Mouse (Mus musculus): Measurements from ENCODE around the gene Plxdc1. TPM values are rescaled to one million over a fixed set of nuclear protein-coding genes. Genes with fewer than 3 reads are reported as not detected.
A peak's percentile ranks its signal among the peaks of the same experiment; 100 is the strongest.

The Plxdc1 gene
- not detected in 2 replicates for polyA plus RNA-seq (2016; fragmentation: Nextera tagmentation; extraction: Ambion mirVana)

DNA sequence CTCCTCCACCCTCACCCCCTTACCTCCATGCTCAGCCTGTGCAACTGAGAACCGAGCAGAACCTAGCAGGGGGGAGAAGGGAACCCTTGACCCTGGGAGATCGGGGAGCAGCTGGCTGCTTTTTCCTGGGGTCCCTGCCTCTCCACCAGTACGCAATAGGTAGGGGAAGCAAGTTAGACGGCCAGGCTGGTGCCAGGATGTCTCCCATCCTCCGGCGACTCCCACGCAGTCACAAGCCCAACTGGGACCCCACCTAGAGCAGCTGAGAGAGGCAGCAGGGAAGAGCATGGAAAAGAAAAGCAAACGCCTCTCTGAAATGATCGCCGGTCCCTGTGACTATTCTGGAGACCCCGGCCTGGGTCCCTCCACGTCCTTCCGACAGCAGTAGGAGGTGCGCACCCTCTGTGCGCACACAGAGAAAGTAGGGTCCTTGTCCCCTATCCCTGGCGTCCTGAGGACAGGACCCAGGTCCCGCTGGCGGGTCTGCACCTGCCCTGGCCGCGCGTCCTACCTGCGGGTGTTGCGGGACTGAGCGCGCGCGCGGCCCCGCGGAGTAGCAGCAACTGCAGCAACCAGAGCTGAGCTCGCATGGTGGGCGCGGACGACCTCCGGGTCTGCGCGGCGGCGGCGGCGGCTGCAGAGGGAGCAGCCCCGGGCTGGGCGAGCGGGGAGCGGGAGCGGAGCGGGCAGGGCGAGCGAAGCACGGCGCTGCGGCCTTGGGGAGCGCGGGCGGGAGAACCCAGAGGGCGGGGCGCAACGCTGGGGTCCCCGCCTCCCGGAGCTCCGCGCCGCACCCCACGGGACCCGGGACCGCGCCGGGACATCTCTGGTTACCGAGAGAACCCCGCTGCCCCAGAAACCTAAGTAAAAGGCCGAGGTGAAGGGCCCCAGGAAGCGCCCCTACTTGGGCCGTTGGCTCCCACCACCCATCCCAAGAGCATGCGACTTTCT lies at the start of gene Plxdc1:
Gene Plxdc1 (minus strand): TSS at position 718 of the 951 bp plus-strand sequence.
- peak within 1 kb of the TSS; percentile 94 for H3K4me3 ChIP-seq

DNA sequence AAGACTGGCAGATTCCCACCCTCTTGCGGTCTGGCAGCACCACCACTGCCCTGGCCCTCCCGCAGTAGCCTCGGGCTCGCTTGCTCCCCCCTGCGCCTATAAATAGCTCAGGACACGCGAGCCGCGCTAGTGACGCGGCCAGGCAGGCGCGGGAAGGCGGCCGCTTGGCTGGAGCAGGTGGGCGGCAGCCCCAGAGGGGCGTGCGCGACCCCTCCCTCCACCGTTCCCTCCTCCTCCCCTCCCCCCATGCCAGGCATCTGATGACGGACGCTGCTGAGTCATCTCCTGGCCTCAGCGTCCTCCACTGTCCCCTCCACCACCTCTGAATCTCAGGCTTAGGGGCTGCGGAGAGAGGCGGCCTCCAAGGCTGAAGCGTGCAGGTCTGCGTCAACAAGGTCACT lies 49.7 kb upstream of the Plxdc1 start:
- peak overlapping the region; percentile 57 for H3K4me3 ChIP-seq
- peaks cover 28% of the 10 kb centered on the region for H3K4me1 ChIP-seq
- no peaks in the 10 kb centered on the region for H3K9me3 ChIP-seq
- DNase-seq (ENCODE audit: low spot score), result peak; percentile 85
- H3K36me3 ChIP-seq, result peaks cover 5% of the 10 kb centered on the region
- 1% methylated on average over 26 of the region's 27 CpGs for WGBS
- peak overlapping the region; percentile 80 for H3K27ac ChIP-seq
- H3K27me3 ChIP-seq (ENCODE audit: insufficient read depth, poor library complexity, severe bottlenecking), result peaks cover 48% of the 10 kb centered on the region

More for the DNA sequence above, at the start of gene Plxdc1:
- peaks cover 61% of the 10 kb centered on the region for H3K27me3 ChIP-seq (ENCODE audit: insufficient read depth, poor library complexity, severe bottlenecking)
- DNase-seq (ENCODE audit: low spot score), result no peak
- no peaks in the 10 kb centered on the region for H3K9me3 ChIP-seq
- peaks cover 33% of the 10 kb centered on the region for H3K4me1 ChIP-seq
- H3K36me3 ChIP-seq, result no peaks in the 10 kb centered on the region
- peak within 1 kb of the TSS; percentile 69 for H3K27ac ChIP-seq
- WGBS, result 2% methylated on average over 69 of the region's 74 CpGs

DNA sequence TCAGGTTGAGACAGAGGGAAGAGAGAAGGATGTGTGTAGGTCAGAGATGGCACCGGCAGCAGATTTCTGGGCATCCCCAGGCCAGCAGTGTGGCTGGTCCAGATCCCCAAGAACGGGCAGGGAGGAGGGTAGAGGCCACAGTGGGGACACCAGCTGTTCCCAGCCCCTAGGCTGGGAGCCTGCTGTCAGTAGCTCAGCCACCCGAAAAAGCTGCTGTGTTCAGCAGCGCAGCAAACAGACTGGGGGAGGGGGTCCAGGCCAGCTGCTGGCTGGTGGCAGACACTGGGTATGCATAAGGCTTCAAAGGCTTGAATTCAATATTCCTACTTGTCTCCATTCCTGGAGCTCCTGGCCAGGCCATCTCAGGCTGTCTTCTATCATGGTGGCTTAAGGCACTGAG lies 48.6 kb upstream of the Plxdc1 start:
- Histone ChIP-seq H3K36me3 (peaks cover 17% of the 10 kb centered on the region), H3K4me3 (no peak overlapping the region), H3K27ac (no peak overlapping the region), H3K4me1 (peaks cover 25% of the 10 kb centered on the region), H3K27me3 (ENCODE audit: insufficient read depth, poor library complexity, severe bottlenecking) (peaks cover 45% of the 10 kb centered on the region), H3K9me3 (no peaks in the 10 kb centered on the region)
- DNase-seq (ENCODE audit: low spot score), result no peak
- 43% methylated on average over 4 of the region's 4 CpGs for WGBS

DNA sequence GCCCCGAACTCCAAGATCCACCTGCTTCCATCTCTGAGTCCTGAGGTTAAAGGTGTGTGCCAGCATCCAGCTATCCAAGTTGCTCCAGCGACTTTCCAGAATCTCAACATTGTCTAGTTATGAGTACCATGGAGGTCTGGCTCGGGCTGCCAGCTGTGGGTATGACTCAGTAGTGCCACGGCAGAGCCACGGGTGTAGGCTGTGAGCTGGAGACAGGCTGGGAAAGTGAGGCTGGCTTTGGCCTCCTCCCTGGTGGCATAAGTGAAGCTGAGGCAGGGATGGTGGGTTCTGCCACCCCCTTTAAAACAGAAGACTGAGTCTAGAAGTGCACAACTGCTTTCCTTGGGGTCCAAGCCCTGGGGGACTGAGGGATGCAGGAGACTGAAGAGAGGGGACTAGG lies 47.8 kb upstream of the Plxdc1 start:
- Histone ChIP-seq H3K27ac (no peak overlapping the region), H3K27me3 (ENCODE audit: insufficient read depth, poor library complexity, severe bottlenecking) (peaks cover 39% of the 10 kb centered on the region), H3K4me1 (peaks cover 25% of the 10 kb centered on the region), H3K4me3 (no peak overlapping the region), H3K9me3 (no peaks in the 10 kb centered on the region), H3K36me3 (peaks cover 24% of the 10 kb centered on the region)
- 81% methylated on average over 5 of the region's 5 CpGs for WGBS
- no peak for DNase-seq (ENCODE audit: low spot score)

DNA sequence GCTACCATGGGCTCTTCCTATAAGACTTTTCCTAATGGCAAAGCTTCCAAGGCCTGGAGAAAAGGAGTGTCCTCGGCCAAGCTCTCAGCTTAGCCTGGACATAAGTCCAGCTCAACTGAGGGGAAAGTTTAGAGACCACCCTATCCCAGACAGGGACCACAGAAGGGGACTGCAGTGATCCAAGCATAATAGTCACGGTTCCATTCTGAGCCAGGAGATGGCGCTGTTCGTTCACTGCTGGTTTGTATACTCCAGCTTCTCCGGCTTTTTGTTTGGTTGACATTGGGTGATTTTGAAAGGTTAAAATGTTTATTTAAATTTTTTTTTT lies 45.2 kb upstream of the Plxdc1 start:
- Histone ChIP-seq H3K27ac (no peak overlapping the region), H3K9me3 (no peaks in the 10 kb centered on the region), H3K4me3 (no peak overlapping the region), H3K36me3 (peaks cover 36% of the 10 kb centered on the region), H3K27me3 (ENCODE audit: insufficient read depth, poor library complexity, severe bottlenecking) (peaks cover 17% of the 10 kb centered on the region), H3K4me1 (peaks cover 21% of the 10 kb centered on the region)
- WGBS, result 9% methylated on average over 5 of the region's 5 CpGs
- DNase-seq (ENCODE audit: low spot score), result peak; percentile 90

DNA sequence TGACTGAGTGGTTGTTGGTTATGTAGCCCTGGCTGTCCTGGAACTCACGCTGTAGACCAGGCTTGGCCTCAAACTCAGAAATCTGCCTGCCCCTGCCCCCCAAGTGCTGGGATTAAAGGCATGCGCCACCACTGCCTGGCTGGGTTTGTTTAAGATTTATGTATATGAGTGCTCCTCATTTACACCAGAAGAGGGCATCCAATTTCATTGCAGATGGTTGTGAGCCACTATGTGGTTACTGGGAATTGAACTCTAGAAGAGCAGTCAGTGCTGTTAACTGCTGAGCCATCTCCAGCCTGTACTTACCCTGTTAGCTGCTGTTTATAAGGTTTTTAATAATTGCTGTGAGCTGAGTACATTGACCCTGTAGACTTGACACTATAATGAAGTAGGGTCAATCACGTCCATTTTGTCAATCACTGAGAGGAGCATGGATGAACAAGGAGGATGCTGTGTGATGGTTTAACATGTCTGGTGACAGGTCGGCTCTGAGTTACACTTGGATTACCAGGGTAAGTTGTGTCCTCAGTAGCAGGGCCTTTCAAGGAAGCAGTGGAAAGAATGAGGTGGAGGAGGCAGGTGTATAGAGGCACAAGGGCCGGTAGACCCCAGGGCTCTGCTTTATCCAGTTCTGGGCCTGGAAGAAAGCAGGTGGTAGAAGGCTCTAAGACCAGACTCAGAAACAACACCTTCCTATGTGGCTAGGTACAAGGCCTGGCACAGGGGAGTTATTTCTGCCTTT lies 44.6 kb upstream of the Plxdc1 start:
- Histone ChIP-seq H3K27me3 (ENCODE audit: insufficient read depth, poor library complexity, severe bottlenecking) (peaks cover 12% of the 10 kb centered on the region), H3K4me3 (no peak overlapping the region), H3K36me3 (peaks cover 36% of the 10 kb centered on the region), H3K27ac (no peak overlapping the region), H3K4me1 (peaks cover 18% of the 10 kb centered on the region), H3K9me3 (no peaks in the 10 kb centered on the region)
- 62% methylated on average over 5 of the region's 5 CpGs for WGBS
- no peak for DNase-seq (ENCODE audit: low spot score)

DNA sequence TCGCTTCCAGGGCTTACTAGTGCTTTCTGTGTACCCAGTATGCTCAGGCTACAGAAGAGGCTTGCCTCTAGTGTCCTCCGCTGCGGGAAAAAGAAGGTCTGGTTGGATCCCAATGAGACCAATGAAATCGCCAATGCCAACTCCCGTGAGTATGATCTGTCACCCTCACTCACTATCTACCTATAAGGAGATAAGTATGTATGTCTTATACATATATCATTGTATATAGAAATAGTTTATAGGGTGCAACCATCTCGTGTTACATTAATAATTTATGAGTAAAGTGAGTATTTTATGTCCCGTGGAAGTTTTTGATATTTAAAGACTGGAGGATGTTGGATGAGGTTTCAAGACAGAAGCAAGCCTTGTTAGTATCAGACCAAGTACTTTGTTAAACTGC lies 41.5 kb upstream of the Plxdc1 start:
- DNase-seq (ENCODE audit: low spot score), result no peak
- H3K27ac ChIP-seq, result peak overlapping the region; percentile 100
- H3K4me1 ChIP-seq, result peaks cover 18% of the 10 kb centered on the region
- H3K27me3 ChIP-seq (ENCODE audit: insufficient read depth, poor library complexity, severe bottlenecking), result no peaks in the 10 kb centered on the region
- WGBS, result 18% methylated on average over 7 of the region's 7 CpGs
- no peaks in the 10 kb centered on the region for H3K9me3 ChIP-seq
- H3K4me3 ChIP-seq, result peak overlapping the region; percentile 100
- H3K36me3 ChIP-seq, result peaks cover 36% of the 10 kb centered on the region

DNA sequence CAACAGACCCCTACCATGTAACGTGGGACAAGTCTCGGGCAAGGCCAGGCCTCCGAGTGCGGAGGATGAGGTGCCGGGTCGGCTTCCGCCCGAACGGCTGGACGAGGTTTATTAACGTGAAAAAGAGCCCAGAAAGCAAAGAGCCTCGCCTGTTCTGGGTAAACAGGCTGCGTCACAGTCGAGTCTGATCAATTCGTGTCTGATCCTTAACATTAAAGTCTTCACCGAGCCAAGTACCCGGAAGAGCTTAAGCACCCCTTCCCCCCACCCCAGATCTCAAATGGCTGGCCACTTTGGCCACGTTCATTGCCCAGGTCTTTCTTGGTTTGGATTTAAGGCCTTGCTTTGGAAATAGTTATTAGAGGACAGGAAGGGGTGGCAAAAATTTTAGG lies 41.0 kb upstream of the Plxdc1 start:
- Histone ChIP-seq H3K9me3 (no peaks in the 10 kb centered on the region), H3K27ac (peak overlapping the region; percentile 100), H3K27me3 (ENCODE audit: insufficient read depth, poor library complexity, severe bottlenecking) (no peaks in the 10 kb centered on the region), H3K4me3 (peak overlapping the region; percentile 100), H3K36me3 (peaks cover 36% of the 10 kb centered on the region), H3K4me1 (peaks cover 23% of the 10 kb centered on the region)
- under 1% methylated on average over 18 of the region's 18 CpGs for WGBS
- DNase-seq (ENCODE audit: low spot score), result no peak

DNA sequence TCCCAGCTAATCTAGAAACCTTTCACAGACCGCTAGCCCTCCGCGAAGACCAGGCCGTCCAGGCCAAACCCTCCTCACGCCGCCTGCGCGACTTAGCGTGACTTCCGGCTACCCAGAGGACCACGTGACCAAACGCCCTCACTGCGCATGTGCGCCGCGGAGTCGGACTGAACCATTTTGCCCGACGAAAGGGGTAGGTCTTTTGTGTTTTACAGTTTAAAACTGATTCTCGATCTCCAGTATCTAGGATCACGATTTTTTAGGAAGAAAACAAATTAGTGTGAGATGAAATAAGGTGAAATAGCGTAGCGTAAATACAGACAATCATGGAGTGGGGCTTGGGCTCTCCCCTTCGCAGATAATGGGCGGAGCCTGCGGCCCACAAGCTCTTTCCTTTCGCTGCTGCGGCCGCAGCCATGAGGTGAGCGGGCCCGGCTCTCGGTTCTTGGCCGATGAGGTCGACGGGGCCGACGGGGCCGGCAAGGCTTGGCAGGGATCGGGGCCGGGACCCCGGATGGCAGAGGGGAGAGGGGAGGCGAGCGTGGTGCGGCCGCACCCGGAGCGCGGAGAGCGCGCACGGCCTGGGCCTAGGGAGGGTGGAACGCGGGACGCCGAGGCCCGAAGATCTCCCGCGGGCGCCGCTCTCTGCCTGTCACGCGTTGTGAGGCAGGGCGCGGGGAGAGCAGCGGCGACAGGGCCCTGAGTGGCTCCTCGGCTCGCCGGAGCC lies 40.5 kb upstream of the Plxdc1 start, which contains the start of gene Rpl19:
Gene Rpl19 (plus strand): TSS at position 141 of the 727 bp plus-strand sequence.
- no peaks in the 10 kb centered on the region for H3K9me3 ChIP-seq
- H3K27me3 ChIP-seq (ENCODE audit: insufficient read depth, poor library complexity, severe bottlenecking), result no peaks in the 10 kb centered on the region
- H3K4me1 ChIP-seq, result peaks cover 28% of the 10 kb centered on the region
- under 1% methylated on average over 69 of the region's 69 CpGs for WGBS
- peak within 1 kb of the TSS; percentile 100 for H3K4me3 ChIP-seq
- peaks cover 36% of the 10 kb centered on the region for H3K36me3 ChIP-seq
- DNase-seq (ENCODE audit: low spot score), result peak; percentile 94
- peak within 1 kb of the TSS; percentile 100 for H3K27ac ChIP-seq

DNA sequence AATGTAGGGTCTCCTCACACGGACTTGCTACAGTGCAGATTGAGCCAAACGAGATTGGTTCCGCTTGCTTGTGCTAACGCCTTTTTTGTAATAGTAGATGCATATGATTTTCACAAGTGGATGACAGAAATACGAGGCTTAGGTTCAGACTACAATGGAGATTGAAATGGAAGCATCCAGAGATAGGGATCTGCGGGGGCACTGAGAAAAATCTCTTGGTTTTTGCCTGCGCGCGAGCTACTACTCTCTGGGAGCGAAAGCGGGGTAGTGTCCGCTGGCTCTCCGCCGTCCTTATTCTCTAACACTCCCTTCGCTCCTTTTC lies 40.0 kb upstream of the Plxdc1 start:
- Histone ChIP-seq H3K27ac (peak overlapping the region; percentile 100), H3K4me3 (peak overlapping the region; percentile 100), H3K27me3 (ENCODE audit: insufficient read depth, poor library complexity, severe bottlenecking) (peaks cover 4% of the 10 kb centered on the region), H3K4me1 (peaks cover 34% of the 10 kb centered on the region), H3K9me3 (no peaks in the 10 kb centered on the region), H3K36me3 (peaks cover 33% of the 10 kb centered on the region)
- 9% methylated on average over 15 of the region's 15 CpGs for WGBS
- no peak for DNase-seq (ENCODE audit: low spot score)

DNA sequence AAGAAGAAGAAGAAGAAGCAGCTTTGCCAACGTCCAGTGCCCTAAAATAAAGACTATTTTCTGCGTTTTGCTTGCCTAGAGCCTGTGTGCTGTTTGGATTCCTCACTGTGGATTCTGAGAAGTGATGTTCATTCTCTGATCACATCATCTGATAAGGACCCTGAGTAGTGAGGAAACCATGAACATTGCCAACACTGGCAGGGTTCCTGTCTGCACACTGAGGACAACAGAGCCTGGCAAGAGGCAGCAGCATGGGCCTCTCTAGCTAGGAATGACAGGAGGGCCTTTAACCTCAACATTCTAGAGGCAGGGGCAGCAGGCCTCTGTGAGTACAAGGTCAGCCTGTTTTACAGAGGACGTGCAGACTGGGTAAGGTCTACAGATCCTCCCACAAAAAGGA lies 38.3 kb upstream of the Plxdc1 start:
- H3K4me3 ChIP-seq, result no peak overlapping the region
- WGBS, result 83% methylated on average over 3 of the region's 3 CpGs
- H3K9me3 ChIP-seq, result no peaks in the 10 kb centered on the region
- DNase-seq (ENCODE audit: low spot score), result no peak
- H3K27me3 ChIP-seq (ENCODE audit: insufficient read depth, poor library complexity, severe bottlenecking), result peaks cover 21% of the 10 kb centered on the region
- peaks cover 16% of the 10 kb centered on the region for H3K36me3 ChIP-seq
- H3K27ac ChIP-seq, result no peak overlapping the region
- peaks cover 45% of the 10 kb centered on the region for H3K4me1 ChIP-seq

DNA sequence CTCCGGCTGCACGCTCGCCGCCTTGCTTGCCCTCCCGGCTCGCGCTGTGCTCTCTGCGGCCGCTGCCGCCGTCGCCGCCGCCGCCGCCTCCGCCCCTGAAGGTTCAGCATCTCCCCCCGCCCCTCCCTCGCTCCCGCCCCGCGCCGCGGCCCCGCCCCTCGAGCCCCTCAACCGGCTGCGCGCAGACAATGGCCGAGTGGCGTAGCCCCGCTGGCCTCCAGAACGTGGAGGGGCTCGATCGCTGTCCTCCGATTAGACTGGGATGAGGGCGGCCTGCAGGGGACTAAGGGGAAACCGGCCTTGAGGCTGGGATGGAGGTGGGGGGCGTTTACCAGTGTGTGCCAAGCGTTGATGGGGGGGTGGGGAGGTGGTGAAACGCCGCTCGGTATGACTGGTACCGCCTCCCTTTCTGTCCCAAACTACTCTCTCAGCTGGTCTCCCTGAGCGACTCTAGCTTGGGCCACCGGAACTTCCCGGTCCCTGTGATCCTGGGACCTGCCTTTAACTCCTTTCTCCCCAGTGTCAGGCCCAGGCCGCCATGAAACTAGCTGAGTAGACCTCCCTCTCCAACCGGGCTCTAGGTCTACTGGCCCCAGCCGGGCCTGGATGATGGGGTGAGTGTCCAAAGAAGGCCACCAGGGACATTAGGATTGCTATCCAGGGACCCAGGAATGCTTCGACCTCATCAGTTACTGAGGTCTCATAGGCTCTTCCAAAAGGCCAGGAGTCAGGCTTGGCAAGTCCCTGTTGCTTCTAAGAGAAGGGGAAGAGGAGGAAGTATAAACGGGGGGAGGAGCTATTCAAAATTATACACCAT lies 36.5 kb upstream of the Plxdc1 start, which contains the start of gene Cacnb1:
Gene Cacnb1 (minus strand): TSS at position 480 of the 817 bp plus-strand sequence.
- Histone ChIP-seq H3K9me3 (no peaks in the 10 kb centered on the region), H3K4me1 (peaks cover 51% of the 10 kb centered on the region), H3K27me3 (ENCODE audit: insufficient read depth, poor library complexity, severe bottlenecking) (peaks cover 21% of the 10 kb centered on the region), H3K27ac (peak within 1 kb of the TSS; percentile 89), H3K36me3 (no peaks in the 10 kb centered on the region), H3K4me3 (peak within 1 kb of the TSS; percentile 76)
- DNase-seq (ENCODE audit: low spot score), result peak; percentile 87
- WGBS, result 1% methylated on average over 37 of the region's 52 CpGs
